Mouse (Mus musculus): Measurements from ENCODE around the gene Trp53i13.

The Trp53i13 gene

DNA sequence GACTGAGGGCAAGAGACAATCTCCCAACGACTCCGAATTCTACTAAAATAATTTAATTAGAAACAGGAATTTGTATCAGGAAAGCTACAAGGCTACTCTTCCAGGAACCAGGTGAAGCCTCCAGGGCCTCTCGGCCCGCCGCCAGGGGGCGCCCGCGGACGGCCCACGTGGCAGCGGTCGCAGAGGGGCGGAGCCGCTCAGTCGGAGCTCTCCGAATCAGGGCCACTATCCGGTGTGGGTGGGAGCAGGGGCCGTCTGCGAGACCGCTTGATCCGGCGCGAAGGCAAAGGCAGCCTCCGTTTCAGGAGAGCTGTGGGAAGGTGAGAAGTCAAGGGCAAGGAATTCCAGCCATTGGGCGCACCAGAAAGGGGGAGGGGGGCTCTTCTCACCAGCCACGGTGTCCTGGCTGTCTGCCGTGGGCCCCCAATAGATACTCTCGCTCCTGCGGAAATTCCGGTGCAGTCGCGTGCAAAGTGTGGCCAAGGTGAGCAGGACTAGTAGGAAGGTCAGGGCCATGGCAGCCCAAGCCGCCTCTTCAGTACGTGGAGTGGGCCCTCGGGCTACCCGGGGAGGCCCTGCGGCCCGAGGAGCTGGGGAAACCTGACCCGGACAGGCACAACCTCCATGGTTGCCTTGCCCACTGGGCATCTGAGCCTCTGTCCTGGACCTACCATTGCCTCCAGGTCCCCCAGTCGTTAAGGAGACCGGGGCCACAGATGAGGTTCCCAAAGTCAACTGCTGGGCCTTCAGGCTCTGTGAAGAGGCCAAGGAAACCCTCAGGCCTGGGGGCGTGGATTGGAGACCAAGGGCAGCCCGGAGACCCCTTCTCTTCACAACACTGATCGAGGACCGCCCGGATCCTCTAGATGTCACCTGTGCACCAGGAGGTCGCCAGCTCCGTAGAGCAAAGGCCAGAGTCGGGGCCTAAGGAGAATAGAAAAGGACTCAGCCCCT, 7.4 kb downstream of the Trp53i13 start:
- in situ Hi-C loops (cut with MboI, MseI): no loop called here

DNA sequence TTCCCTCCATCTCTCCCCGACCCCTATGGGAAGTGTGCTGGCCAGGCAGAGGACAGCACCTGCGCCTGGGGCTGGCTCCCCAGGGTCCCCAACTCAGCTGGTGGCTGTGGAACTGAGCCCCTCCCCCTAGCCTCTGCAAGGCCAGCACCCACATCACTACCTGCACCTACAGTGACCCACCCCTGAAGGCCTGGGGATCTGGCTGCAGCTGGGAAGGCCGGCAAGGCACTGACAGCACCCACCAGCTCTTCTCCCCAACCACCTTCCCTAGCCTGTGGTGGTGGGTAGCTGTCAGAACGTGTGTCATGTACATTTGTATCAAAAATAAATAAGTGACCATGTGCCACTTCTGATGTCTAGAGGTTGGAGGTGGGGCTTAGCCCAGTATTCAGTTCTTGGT, 8.4 kb downstream of the Trp53i13 start:
- in situ Hi-C loops (cut with MboI, MseI): no loop called here

DNA sequence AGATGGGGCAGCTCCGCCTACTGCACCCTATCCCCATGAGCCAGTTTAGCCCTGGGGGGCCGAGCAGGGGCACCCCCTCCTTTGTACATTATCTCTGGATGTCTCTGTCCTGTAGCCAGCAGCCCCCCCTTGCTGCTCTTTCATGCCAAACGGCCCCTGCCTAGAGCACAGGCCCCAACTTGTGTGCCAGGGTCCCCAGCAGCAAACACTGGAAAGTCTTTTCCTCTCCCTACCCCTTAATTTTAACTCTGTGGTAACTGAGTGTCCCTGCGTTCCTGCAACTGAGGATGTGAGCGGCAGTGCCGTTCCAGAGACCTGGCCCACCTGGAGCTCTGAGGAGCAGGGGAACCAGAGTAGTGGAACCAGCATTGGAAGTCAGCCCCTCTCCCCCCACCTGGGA, 8.8 kb downstream of the Trp53i13 start:
- in situ Hi-C loops (cut with MboI, MseI): no loop called here

DNA sequence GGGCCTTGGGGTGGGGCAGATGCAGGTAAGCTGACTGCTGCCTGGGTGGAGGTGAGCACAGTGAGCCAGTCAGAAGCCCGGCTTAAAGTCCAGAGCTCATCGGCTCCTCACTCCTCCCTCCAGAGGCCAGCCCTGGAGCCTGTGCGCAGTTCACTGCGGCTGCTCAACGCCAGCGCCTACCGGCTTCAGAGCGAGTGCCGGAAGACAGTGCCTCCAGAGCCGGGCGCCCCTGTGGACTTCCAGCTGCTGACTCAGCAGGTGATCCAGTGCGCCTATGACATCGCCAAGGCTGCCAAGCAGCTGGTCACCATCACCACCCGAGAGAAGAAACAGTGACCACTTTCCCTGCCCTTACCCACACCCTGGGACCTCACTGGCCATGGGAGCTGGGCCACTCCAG, 9.5 kb downstream of the Trp53i13 start:
- in situ Hi-C loops (cut with MboI, MseI): no loop called here

DNA sequence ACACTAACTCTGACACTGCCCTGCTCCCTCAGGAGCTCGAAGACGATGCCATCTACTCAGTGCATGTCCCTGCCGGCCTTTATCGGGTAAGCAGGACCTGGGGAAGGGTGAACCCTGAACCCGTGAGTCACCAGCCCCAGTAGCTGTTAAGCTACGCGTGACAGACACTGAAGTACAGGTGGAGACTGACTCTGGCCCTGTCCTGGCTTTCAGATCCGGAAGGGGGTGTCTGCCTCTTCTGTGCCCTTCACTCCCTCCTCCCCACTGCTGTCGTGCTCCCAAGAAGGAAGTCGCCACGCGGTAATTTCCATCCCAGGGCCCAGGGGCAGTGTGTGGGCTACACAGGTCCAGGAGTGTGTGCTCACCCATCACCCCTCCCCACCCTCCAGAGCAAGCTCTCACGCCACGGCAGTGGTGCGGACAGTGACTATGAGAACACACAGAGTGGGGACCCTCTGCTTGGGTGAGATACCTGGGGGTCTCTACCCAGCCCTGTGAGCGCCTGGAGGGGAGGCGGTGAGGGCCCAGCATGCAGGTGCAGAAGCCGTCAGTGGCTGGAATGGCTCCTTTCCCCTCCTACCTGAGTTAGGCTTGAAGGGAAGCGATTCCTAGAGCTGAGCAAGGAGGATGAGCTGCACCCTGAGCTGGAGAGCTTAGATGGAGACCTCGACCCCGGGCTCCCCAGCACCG, 10.3 kb downstream of the Trp53i13 start:
- in situ Hi-C loops (cut with MboI, MseI): no loop called here

DNA sequence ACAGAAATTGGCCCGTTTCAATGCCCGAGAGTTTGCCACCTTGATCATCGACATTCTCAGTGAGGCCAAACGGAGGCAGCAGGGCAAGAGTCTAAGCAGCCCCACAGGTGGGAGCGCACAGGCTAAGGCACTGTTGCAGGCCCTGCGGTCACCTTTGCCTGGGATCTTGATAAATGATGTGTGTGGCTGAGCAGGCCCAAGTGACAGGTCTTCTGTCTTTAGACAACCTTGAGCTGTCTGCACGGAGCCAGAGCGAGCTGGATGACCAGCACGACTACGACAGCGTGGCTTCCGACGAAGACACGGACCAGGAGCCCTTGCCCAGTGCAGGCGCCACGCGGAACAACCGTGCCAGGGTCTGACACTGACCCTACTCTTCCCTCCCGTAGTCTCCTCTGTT, 11.4 kb downstream of the Trp53i13 start:
- in situ Hi-C loops (cut with MboI, MseI): no loop called here

DNA sequence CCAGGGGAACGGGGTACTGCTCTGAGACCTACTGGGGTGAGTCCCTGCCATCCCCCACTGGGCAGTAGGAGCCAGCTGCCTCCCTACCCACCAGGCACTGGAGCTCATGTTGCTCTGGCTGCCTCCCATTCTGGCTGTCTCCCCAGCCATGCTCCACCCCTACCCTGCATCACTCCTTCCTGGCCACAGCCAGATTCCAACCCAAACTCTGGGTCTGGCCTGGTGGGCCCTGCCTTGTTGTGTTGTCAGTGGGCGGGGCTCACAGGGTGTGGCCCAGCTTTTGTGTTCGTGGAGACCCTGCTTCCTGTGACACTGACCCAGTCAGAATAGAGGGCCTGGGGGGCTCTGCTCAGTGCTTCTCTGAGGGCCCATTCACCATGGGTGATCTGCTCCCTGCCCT, 12.3 kb downstream of the Trp53i13 start:
- in situ Hi-C loops (cut with MboI, MseI): no loop called here

DNA sequence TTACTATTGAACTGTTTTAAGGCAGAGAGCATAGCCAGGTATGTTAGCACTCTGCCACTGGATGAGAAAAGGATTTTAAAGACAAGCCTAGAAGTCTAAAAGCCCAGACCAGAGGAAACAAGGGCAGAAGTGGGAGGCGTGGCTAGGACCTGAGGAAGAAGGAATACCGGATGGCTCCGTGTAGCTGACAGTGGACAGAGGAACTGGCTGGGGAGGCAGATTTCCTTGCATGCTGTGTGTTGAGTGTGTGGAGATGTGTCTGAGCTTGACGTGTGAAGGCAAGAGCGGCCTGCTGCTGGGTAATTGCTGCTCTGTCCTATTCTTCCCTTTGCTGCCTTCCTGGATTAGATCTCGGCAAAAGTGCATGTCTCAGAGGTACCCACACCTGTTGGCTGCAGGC, 13.3 kb downstream of the Trp53i13 start:
- in situ Hi-C loops (cut with MboI, MseI): no loop called here

DNA sequence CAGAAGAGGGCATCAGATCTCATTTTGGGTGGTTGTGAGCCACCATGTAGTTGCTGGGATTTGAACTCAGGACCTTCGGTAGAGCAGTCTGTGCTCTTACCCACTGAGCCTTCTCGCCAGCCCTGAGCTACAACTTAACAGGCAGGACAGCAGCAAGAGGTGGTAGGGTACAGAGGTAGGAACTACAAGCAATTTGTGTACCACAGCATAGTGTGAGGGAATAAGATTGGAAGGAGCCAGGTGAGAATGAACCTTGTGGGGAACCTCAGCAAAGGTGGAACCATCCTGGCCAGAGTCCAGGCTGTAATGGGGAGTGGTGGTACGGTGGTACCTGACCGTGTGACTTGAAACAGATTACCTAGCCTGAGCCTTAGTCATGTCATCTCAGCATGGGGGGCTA, 13.8 kb downstream of the Trp53i13 start:
- in situ Hi-C loops (cut with MboI, MseI): no loop called here

DNA sequence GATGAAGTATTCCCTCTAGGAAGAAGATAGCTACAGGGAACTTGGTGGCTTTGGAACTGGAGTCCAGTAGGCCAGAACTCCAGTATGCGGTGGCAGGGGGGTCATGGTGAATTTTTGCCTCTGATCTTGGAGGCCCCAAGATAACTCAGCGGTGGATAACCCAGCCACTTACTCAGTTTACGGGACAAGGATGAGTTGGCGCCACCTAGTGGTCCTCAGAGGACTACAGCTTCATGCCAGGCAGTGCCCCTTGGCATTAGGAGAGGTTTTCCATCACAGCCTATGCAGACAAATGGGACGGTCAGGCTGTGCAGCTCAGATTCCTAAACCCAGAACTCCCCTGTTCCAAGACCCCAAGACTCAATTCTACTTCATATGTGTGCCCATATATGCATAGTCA, 14.4 kb downstream of the Trp53i13 start:
- in situ Hi-C loops (cut with MboI, MseI): no loop called here

DNA sequence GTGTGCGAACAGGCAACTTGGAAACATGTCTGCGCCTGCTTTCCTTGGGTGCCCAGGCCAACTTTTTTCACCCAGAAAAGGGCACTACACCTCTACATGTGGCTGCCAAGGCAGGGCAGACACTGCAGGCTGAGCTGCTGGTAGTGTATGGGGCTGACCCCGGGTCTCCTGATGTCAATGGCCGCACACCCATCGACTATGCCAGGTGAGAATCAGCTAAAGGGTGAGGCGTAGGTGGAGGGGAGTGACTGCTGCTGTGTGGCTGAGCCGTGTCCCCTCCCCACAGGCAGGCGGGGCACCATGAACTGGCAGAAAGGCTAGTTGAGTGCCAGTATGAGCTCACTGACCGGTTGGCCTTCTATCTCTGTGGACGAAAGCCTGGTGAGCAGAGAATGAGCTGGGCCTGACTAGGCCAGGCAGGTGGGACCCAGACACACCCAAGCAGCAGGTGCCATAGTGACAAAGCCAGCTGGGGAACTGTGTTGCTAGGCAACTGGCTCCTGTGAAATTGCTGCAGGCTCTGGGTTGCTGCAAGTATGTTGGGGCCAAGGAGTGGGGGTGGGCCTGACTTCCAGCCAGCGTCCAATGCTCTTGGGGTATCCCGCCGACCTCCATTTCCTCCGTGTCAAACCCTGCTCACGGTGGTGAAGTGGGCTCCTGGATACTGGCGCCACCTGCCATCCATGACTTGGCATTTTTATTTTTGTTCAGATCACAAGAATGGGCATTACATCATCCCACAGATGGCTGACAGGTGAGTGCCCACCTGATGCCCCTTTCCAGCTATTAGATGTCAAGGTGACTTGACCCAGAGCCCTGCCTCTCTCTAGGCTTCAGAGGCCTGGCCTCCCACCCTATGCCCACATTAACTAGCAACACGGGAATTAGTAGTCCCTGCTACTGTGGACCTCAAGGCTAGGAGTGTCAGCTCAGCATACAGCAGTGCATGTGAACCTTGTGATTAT, 15.1 kb downstream of the Trp53i13 start:
- in situ Hi-C loops (cut with MboI, MseI): no loop called here

DNA sequence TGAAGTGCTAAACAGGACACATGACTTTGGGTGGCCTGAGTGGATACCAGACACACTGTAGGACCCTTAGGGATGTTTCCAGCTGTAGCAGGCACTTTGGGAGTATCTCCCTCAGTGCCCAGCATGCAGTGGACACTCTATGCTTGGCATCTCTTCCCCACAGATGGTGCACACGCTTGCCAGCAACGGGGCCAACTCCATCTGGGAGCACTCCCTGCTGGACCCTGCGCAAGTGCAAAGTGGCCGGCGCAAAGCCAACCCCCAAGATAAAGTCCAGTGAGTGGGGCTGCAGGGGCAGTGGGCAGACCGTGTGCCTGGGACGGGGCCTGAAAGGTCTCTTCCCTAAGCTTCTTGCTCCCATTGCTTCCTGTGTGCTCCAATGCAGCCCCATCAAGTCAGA, 16.4 kb downstream of the Trp53i13 start:
- in situ Hi-C loops (cut with MboI, MseI): loop anchor here (10.0 kb wide), 1 partner anchor 125 kb away; no protein-coding TSS in a partner anchor

DNA sequence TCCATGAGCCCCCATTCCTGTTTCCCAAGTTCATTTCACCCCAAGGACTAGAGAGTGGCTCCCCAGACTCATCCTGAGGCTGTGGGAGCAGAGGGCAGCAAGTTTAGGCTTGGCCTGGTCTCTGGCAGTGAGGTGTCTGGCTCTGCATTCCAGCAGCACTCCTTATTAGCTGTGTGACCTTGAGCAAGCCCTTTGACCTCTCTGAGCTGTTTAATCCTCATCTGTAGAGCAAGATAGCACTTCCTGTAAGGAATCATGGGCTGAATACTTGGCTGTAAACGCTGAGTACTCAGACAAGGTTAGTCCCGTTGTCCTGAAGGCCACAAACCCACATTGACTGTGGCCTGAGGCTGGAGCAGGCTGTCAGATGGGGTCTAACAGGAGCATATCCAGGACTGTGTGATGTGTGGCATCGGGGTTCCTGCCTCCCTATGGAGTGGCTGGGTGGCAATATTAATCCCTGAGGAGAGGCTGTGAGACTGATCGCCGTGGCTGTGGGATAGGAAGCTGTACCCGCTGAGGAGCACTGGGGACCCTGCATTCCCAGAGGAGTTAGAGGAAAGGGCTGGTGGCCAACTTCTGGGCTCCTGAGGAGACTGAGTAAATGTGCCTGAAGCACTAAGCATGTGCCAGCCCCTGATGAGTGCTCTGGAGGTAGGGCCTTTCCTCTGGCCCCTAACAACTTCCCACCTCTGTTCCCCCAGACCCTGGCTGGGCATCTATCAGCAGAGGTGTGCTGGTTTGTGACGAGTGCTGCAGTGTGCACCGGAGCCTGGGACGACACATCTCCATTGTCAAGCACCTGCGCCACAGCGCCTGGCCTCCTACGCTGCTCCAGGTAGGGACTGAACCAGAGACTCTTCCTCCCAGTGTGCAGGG, 17.3 kb downstream of the Trp53i13 start:
- in situ Hi-C loops (cut with MboI, MseI): loop anchor here (10.0 kb wide), 1 partner anchor 126 kb away; no protein-coding TSS in a partner anchor

DNA sequence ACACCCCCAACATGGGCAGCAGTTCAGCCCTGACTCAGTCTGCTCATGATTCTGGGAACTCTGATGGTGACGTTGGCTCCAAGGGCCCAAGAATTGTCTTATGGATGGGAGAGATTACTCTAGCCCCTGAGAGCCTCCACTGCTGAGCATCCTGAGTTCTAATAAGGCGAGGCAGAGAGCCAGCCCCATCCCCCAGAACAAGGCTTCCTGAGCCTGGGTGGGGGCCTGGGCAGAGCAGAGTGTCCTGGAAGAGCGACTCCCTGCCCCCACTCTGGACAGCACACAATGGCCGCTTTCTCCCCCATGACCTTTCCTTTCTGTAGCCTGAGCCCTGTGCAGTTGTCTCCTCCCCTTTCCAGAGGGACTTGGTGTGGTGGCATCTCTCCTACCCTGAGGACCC, 17.9 kb downstream of the Trp53i13 start:
- in situ Hi-C loops (cut with MboI, MseI): loop anchor here (10.0 kb wide), 1 partner anchor 127 kb away; no protein-coding TSS in a partner anchor

DNA sequence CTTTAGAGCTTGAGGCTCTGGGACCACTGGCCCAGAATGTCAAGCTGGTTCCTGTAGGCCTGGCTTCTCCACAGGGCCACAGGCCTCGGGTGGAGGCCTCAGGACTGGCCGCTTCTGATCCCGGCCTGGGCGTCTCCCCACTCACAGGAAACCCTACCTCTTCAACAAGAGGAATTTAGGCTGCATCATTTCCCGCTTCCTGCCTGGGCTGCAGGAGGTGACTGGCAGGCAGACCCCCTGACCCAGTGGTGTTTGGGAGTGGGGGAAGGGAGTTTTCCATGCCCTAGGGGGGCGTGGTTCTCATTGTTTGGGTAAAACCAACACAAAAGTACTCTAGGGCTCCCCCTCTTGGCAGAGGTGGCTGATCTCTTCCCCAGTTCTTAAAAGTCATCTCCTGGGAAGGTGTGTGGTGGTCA, 18.4 kb downstream of the Trp53i13 start:
- in situ Hi-C loops (cut with MboI, MseI): loop anchor here (10.0 kb wide), 1 partner anchor 127 kb away; no protein-coding TSS in a partner anchor

DNA sequence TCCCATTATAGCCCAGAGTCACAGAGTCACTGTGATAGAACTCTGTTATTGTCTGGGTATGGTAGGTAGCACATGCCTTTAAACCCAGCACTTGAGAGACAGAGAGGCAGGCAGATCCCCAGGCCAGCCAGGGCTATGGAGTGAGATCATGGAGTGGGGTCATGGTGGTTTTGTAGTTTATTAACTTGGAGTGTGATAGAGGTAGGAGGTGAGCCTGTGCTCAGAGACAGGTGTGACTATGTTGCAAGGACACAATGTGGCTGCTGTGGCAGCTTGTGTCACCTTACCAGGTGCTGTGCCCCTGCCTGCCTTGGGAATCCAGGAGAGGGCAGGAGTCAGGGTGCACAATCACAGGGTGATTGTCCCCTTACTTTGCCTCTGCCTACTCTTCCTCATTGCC, 20.3 kb downstream of the Trp53i13 start:
- in situ Hi-C loops (cut with MboI, MseI): loop anchor here (10.0 kb wide), 1 partner anchor 129 kb away; no protein-coding TSS in a partner anchor

DNA sequence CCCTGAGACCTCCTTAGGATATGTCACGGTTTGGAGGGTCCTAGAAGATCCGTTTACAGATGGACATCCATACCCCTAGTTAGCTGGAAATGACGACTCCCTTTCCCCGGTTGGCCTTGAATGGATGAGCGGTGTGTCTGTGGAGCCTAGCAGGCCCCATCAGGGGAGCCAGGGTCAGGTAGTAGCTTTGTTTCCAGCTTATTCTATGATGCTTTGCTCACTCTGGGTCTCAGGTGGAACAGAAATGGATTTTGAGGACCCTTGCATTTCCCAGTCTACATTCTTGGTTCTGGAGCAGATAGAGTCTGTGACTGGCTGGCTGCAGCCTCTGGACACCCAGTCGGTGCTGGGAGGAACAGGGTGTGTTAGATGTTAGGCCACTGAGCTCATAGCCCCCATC, 21.0 kb downstream of the Trp53i13 start:
- in situ Hi-C loops (cut with MboI, MseI): loop anchor here (10.0 kb wide), 1 partner anchor 130 kb away; no protein-coding TSS in a partner anchor

DNA sequence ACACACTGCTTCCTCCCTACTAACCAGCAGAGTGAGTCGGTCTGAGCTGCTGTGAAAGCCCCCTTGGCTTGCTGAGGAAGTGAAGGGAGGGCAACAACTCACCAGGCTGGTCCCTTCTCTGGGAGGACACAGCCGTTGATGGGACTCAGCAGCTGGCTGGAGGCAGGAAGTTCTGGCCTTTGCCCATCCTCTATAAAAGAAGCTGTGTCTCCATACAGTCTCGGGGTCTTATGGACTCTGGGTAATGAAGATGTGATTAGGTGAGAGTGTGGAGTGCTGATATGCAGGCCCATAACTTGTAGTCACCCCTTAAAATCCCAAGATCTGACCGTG, 21.5 kb downstream of the Trp53i13 start:
- in situ Hi-C loops (cut with MboI, MseI): loop anchor here (10.0 kb wide), 1 partner anchor 130 kb away; no protein-coding TSS in a partner anchor

DNA sequence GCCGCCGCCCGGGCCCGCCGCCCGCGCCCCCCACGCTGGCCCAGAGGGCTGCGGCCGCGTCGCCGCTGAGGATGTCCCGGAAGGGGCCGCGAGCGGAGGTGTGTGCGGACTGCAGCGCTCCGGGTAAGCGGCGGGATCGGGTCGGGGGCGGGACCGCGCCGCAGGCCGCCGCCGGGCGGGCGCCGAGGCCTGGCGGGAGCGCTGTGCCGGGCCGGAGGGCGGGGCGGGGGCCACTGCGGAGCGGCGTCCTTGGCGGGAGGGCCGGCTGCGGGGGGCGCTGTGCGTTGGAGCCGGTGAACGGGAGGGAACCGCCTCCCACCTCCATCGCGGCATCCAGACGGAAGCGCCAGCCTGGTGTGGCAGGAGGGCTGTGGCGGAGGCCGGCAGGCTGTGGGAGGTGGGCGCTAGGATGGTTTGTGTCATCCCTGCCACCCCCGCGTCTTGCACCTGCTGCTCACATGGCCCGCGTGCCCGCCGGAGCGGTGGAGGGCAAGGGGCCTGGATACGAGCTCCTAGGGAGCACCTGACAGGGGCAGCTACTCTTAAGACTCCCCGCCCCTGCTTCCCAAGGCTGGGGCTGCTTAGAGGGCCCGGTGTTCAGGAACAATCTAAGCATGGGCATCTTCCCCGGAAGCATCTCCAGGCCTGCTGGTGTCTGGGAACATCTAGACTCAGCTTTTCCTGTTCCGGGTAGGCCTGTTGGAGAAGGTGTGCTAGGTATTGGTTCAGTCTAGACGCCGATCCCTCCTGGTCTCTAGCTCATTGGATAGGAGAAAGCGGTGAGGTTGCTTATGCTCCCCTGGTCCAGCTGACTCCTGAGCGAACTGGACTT, 22.1 kb downstream of the Trp53i13 start, which contains the start of gene Git1:
TSS of gene Git1 (plus strand) at position 51 of the 832 bp plus-strand sequence.
- in situ Hi-C loops (cut with MboI, MseI): loop anchor here (10.0 kb wide), 1 partner anchor 131 kb away; no protein-coding TSS in a partner anchor

All from regulatory T cell (primary cell).